Mouse (Mus musculus) layer of hippocampus, adult 2 months (tissue): ENCODE results near the gene Ifna7. TPM values are rescaled to one million over a fixed set of nuclear protein-coding genes. Genes with fewer than 3 reads are reported as not detected.

Experiments used
- DNase-seq, 2 experiments: peaks; one replicate each; pipeline ENCODE4 v3.0.0; 2022; ENCODE audit warnings: low spot score in 2 of 2
- H3K27ac ChIP-seq: fragments of 200-600 bp; 2 replicates; pipeline ENCODE4 v1.8.1; 2022
- H3K4me3 ChIP-seq: fragments of 200-600 bp; 2 replicates; pipeline ENCODE4 v1.8.1; 2022; ENCODE audit warnings: mild to moderate bottlenecking
- CTCF ChIP-seq: fragments of 200-600 bp; conservative IDR thresholded peaks from 2 replicates; pipeline ENCODE4 v1.8.1; 2022; ENCODE audit warnings: antibody characterized with exemption, mild to moderate bottlenecking, moderate library complexity
- total RNA-seq, 2 experiments: library from RNA; stranded (reverse); gene quantifications; 2 replicates each; pipeline ENCODE4 v1.2.3; 2021

Ifna7 gene
- total RNA-seq, 2 experiments from 2014 or later: not detected

GRCm38 (mm10) chr4:88864599-88864998 is 48.6 kb downstream of the Ifna7 start:
- no peak for TF ChIP-seq CTCF
- DNase-seq: no peak

GRCm38 (mm10) chr4:88865011-88865569 is 49.1 kb downstream of the Ifna7 start:
- no peak for DNase-seq
- no peak for TF ChIP-seq CTCF
- Histone ChIP-seq H3K27ac (no peak overlapping the region), H3K4me3 (no peak overlapping the region)

More at GRCm38 (mm10) chr4:88864599-88864998, 48.6 kb downstream of the Ifna7 start:
- Histone ChIP-seq H3K4me3 (no peak overlapping the region), H3K27ac (no peak overlapping the region)

Other genes starting within 250 kb of the Ifna7 start
- gene Ifna14, start 244.4 kb upstream of the Ifna7 start, total RNA-seq: not detected
- not detected for gene Ifna9, start 223.8 kb upstream of the Ifna7 start, total RNA-seq
- not detected for gene Ifna12, start 212.9 kb upstream of the Ifna7 start, total RNA-seq
- not detected for gene C87499, start 181.8 kb upstream of the Ifna7 start, total RNA-seq
- gene Ifna13, start 171.8 kb upstream of the Ifna7 start, total RNA-seq: not detected
- not detected for gene Ifna16, start 139.3 kb upstream of the Ifna7 start, total RNA-seq
- not detected for gene Ifna2, start 132.3 kb upstream of the Ifna7 start, total RNA-seq
- not detected for gene Ifnab, start 124.9 kb upstream of the Ifna7 start, total RNA-seq
- gene Gm26566, start 94.4 kb upstream of the Ifna7 start, total RNA-seq: 1 to 10 TPM; 1.3 to 1.5 TPM
- 100 to 1,000 TPM; 105 to 107 TPM for gene Klhl9, start 93.8 kb upstream of the Ifna7 start, total RNA-seq
- gene Gm13271, start 61.4 kb upstream of the Ifna7 start, total RNA-seq: not detected
- gene Gm13283, start 56.1 kb upstream of the Ifna7 start, total RNA-seq: not detected
- not detected for gene Gm13290, start 42.4 kb upstream of the Ifna7 start, total RNA-seq
- gene Gm13289, start 39.3 kb upstream of the Ifna7 start, total RNA-seq: not detected
- gene Gm13272, start 36.4 kb upstream of the Ifna7 start, total RNA-seq: not detected
- not detected for gene Ifnz, start 34.1 kb upstream of the Ifna7 start, total RNA-seq
- gene Gm13276, start 30.5 kb upstream of the Ifna7 start, total RNA-seq: not detected
- gene Gm13277, start 27.6 kb upstream of the Ifna7 start, total RNA-seq: not detected
- not detected for gene Gm13278, start 24.7 kb upstream of the Ifna7 start, total RNA-seq
- not detected for gene Gm13275, start 21.7 kb upstream of the Ifna7 start, total RNA-seq
- not detected for gene Gm13279, start 18.8 kb upstream of the Ifna7 start, total RNA-seq
- gene Gm13285, start 16.6 kb upstream of the Ifna7 start, total RNA-seq: not detected
- gene Gm13287, start 13.0 kb upstream of the Ifna7 start, total RNA-seq: not detected
- gene Gm13288, start 10.7 kb upstream of the Ifna7 start, total RNA-seq: not detected
- not detected for gene Ifna11, start 3.7 kb downstream of the Ifna7 start, total RNA-seq
- gene Ifna6, start 11.2 kb downstream of the Ifna7 start, total RNA-seq: not detected
- gene Ifna5, start 19.3 kb downstream of the Ifna7 start, total RNA-seq: not detected
- not detected for gene Ifna4, start 25.6 kb downstream of the Ifna7 start, total RNA-seq
- not detected for gene Ifna1, start 33.9 kb downstream of the Ifna7 start, total RNA-seq
- gene Ifne, start 64.0 kb downstream of the Ifna7 start, total RNA-seq: not detected